Mouse (Mus musculus) spleen, postnatal 10 days (tissue): ENCODE results near the gene Polr2h.
"Not testable (repeated sequence)": the region's sequence is repeated elsewhere in the genome, so short reads cannot be mapped to it uniquely, and the experiment has no call there.

Experiments
- DNase-seq, 2 experiments: peaks; one replicate each; pipeline ENCODE4 v3.0.0; 2021 to 2022; ENCODE audit warnings: low spot score in 2 of 2

Polr2h gene

GRCm38 (mm10) chr16:20717181-20717977 is at the start of gene Polr2h, which contains the start of gene Clcn2:
Gene Polr2h (plus strand): TSS chr16:20717665.
Gene Clcn2 (minus strand): TSS chr16:20717746.
- DNase-seq: peak; percentile 97

GRCm38 (mm10) chr16:20668013-20668412 is 49.5 kb upstream of the Polr2h start, which contains the start of gene Eif4g1:
Gene Eif4g1 (plus strand): TSS chr16:20668313.
- DNase-seq: not testable (repeated sequence)

DNA sequence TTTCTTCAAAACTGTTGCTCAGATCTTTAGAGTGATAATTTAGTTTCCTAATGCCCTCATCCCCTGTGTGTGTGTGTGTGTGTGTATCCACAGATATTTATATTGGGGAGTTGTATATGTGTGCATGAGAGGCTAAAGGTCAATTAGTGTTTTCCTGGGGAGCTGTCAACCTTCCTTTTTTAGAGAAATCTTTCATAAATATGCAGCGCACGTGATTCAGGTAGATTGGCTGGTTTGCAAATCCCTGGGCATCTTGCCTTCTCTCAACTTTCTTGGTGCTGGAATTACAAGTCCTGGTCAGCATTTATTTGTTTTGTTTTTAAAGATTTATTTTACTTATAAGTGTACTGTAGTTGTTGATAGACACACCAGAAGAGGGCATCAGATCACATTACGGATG is 47.2 kb upstream of the Polr2h start:
- no peak for DNase-seq

- no peak for DNase-seq
These were observed 45.6 kb upstream of the Polr2h start for GRCm38 (mm10) chr16:20671886-20672285.

- DNase-seq: peak; percentile 93 to 96
These were observed 45.0 kb upstream of the Polr2h start for GRCm38 (mm10) chr16:20672500-20672902.

DNA sequence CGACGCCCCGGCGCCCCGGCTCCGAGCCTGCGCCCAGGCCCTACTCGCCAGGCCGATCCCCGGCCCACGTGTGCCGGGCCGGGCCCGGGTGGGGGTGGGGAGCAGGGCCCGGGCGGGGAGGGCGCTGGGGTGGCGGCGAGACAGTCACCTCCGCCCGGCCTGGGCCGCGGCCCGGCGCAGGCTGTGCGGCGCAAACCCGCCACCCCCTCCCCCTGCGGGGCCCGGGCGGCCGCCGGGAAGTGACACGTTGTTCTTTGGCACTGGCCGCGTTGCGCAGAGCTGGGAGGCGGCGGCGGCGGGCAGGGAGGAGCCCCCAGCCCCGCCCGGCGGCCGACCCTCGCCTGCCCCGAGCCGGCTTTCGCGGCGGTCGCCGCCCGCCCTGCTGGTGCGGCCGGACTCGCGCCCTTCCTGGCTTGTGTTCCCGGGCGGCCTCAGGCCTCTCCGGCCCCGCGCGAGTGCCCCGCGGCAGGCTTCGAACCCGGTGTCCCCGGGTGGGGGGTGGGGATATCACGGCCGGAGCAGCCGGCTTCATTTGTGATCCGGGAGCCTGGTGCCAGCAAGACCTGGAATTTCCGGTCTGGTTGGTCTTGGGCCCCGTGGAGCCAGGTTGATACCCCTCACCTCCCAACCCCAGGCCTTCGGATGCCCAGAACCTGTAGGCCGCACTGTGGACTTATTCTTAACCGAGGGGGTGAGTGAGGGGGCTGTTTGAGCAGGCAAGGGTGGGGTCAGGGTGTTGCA is 44.3 kb upstream of the Polr2h start:
- DNase-seq: peak; percentile 55 to 63

GRCm38 (mm10) chr16:20673706-20674303 is 43.7 kb upstream of the Polr2h start:
- peak; percentile 61 to 66 for DNase-seq

GRCm38 (mm10) chr16:20675213-20675612 is 42.3 kb upstream of the Polr2h start:
- DNase-seq: no peak

DNA sequence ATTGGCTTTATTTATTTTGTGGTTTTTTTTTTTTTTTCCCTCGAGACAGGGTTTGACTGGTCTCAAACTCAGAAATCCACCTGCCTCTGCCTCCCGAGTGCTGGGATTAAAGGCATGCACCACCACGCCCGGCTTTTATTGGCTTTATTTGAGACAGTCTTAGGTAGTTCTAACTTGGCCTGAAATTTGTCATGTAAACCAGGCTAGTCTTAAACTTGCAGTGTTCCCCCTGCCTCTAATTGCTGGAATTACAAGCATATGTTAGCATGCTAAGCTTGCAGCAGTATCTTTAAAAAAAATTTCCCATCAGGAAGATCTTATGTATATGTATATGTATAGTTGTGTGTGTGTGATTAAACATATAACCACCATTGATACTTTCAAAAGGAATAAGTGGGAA is 40.8 kb upstream of the Polr2h start:
- DNase-seq: no peak

DNA sequence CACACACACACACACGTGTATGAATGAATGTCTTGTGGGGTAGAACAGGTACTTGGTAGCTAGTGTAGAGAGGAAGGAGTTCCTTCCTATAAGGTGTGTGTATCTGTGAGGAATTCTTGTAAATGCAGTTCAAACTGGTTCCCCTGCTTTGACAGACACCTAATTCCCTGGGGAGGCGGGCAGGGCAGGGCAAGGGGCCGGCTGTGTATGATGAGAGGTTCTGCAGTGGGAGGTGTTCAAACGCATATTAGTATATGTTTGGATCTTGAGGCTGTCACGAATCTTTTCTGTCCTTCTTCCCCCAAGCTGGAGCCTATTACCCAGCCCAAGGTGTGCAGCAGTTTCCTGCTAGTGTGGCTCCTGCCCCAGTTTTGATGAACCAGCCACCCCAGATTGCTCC is 40.1 kb upstream of the Polr2h start:
- no peak for DNase-seq

DNA sequence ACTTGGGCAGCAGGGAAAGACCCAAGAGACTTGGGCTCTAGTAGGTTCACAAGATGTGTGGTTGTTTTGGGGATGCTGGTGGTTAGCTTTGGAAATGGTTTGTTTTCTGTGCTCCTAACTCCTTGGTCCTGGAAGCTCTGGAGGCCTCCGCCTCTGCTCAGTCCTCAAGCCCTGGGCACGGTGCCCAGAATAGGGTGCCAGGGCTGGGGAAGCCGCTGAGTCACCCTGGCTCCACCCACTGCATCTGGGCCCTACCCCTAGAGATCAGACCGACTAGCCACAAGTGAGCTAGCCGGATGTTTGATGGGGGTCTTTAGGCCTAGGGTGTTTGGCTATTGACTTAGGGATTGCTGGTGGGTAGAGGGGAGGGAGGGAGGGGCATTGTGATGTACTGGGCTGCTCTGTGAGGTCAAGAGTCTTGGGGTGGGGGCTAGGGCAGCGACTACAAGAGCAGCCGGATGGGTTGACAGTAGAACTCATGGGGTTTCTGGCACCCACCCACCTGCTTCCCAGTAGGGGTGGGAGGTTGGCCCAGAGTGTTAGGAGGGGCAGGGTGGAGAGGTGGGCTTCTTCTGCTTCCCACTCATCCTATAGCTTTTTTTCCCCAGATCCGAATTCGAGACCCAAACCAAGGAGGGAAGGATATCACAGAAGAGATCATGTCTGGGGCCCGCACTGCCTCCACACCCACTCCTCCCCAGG is 39.3 kb upstream of the Polr2h start:
- peak; percentile 81 to 95 for DNase-seq

DNA sequence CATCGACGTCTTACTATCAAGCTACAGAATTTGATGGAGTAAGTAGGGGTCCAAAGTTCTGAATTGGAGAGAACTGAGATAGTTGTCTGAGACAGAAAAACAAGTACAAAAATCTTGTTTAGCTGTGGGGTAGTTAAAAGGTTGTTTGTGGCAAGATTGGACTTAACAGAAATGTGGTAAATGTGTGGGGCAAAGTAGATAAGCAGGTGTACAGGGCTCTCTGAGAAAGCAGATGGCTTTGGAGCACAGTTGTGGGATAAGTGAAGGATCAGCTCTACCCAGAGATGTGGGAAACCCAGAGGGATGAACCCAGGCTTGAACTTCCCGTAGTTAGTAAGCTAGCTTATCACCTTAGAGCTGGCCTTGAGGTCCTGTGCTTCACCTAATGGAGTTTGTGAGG is 26.7 kb upstream of the Polr2h start:
- DNase-seq: no peak

- DNase-seq: no peak
These were observed 25.8 kb upstream of the Polr2h start for GRCm38 (mm10) chr16:20691617-20692016.

DNA sequence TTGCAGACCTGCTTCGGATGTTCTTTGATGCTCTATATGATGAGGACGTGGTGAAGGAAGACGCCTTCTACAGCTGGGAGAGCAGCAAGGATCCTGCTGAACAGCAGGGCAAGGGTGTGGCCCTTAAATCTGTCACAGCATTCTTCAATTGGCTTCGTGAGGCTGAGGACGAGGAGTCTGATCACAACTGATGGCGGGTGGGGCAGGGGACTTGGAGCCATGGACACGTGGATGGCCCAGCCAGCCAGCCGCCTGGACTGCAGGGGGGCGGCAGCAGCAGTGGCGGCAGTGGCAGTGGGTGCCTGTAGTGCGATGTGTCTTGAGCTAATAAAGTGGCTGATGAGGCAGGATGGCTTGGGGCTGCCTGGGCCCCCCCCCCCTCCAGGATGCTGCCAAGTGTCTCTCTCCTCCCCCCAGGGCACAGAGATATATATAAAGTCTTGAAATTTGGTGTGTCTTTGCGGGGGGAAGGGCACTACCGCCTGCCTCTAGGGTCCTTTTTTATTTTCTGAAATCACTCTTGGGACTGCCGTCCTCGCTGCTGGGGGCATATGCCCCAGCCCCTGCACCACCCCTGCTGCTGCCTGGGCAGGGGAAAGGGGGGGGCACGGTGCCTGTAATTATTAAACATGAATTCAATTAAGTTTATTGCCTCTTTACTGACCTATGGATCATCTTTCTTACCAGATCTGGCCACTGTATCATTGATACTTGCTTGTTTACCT is 25.1 kb upstream of the Polr2h start:
- peak in 1 of 2 experiments; percentile 15 for DNase-seq

- DNase-seq: peak; percentile 59 to 76
These were observed 24.3 kb upstream of the Polr2h start, which contains the start of gene Fam131a for GRCm38 (mm10) chr16:20693111-20693701. Gene Fam131a (plus strand): TSS chr16:20693241.

GRCm38 (mm10) chr16:20694781-20695180 is 22.7 kb upstream of the Polr2h start:
- peak; percentile 13 to 21 for DNase-seq

GRCm38 (mm10) chr16:20695622-20696323 is 21.7 kb upstream of the Polr2h start:
- peak in 1 of 2 experiments; percentile 48 for DNase-seq

GRCm38 (mm10) chr16:20699266-20699665 is 18.2 kb upstream of the Polr2h start:
- DNase-seq: no peak

GRCm38 (mm10) chr16:20700036-20700435 is 17.4 kb upstream of the Polr2h start:
- DNase-seq: no peak

DNA sequence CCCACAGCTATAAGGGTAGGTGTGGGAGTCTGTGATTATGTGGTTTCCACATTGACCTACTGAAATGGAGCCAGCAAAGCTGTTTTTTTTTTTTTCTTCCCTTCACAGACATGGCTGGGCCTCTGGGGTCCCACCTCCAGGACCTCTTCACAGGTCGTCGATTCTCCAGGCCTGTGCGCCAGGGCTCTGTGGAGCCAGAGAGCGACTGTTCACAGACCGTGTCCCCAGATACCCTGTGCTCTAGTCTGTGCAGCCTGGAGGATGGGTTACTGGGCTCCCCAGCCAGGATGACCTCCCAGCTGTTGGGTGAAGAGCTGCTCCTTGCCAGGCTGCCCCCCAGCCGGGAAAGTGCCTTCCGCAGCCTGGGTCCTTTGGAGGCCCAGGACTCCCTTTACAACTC is 16.1 kb upstream of the Polr2h start:
- DNase-seq: no peak
